19 mouse cellular contexts compared by ENCODE assay signal in the genomic region with DNA sequence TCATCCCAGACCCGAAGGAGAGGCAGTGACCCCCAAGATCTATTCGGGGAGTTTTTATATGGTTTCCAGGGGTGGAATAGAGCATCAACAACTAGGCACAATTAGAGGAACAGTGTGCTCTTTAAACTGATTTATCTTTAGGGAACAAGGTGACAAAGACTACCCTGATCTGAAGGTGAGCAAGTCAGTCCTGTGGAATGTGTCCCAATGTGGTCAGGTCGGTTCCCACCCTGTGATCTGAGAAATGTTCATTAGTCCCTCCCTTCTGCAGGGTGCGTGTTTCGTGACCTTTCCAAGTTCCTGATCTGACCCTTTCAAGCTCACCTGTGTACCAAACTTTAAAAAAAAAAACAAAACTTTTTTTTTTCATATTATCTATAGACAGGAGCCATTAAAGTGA.
"Had no signal": no experiment of that assay in that cellular context is flagged by ENCODE, and none has a peak within 500 bp of the region (broad histone marks: within the 10 kb centered on the region; RNA-seq: fewer than 3 reads in every experiment).

No protein-coding gene starts in this region.

- H3K36me3 ChIP-seq: lung, embryonic 15.5 days; midbrain, embryonic 12.5 days; neural tube, embryonic 13.5 days; neural tube, embryonic 15.5 days; stomach, embryonic 15.5 days had no signal

- H3K4me1 ChIP-seq: megakaryocyte, embryonic 14.5 days; midbrain, embryonic 12.5 days; neural tube, embryonic 13.5 days; neural tube, embryonic 15.5 days; stomach, embryonic 15.5 days had no signal

- H3K27me3 ChIP-seq: lung, embryonic 15.5 days; megakaryocyte, embryonic 14.5 days; midbrain, embryonic 12.5 days; neural tube, embryonic 13.5 days; neural tube, embryonic 15.5 days; stomach, embryonic 15.5 days had no signal

- ATAC-seq: lung, postnatal 0 days; midbrain, embryonic 16.5 days had no signal

- DNase-seq: lung, adult 2 months; lung, postnatal 14 days; lung, postnatal 36 days; midbrain, embryonic 14.5 days; right cerebral cortex, postnatal 14 days; thymus, adult 2 months; thymus, postnatal 25 days; thymus, postnatal 4 days had no signal

- H3K9ac ChIP-seq: lung, embryonic 15.5 days; midbrain, embryonic 12.5 days; neural tube, embryonic 13.5 days; neural tube, embryonic 15.5 days; stomach, embryonic 15.5 days had no signal

- H3K4me3 ChIP-seq: lung, embryonic 15.5 days; megakaryocyte, embryonic 14.5 days; midbrain, embryonic 12.5 days; myocyte; neural tube, embryonic 13.5 days; neural tube, embryonic 15.5 days; stomach, embryonic 15.5 days had no signal

- H3K4me2 ChIP-seq: lung, embryonic 15.5 days; midbrain, embryonic 12.5 days; neural tube, embryonic 13.5 days; neural tube, embryonic 15.5 days; stomach, embryonic 15.5 days had no signal

- H3K27ac ChIP-seq: lung, embryonic 15.5 days; macrophage; midbrain, embryonic 12.5 days; neural tube, embryonic 13.5 days; neural tube, embryonic 15.5 days; stomach, embryonic 15.5 days; stomach, postnatal 0 days had no signal

- H3K9me3 ChIP-seq: lung, embryonic 15.5 days; megakaryocyte, embryonic 14.5 days; midbrain, embryonic 12.5 days; neural tube, embryonic 13.5 days; neural tube, embryonic 15.5 days; stomach, embryonic 15.5 days had no signal
